Mouse (Mus musculus): ENCODE results near the gene Lfng.

- TF ChIP-seq POLR2A (IDR thresholded peaks at IDR 0.05; ENCODE audit: insufficient read depth, low read depth, low read length) (no peak), CTCF (IDR thresholded peaks at IDR 0.05; ENCODE audit: insufficient read depth, low read depth, low read length) (no peak)
These were observed 25.6 kb upstream of the Lfng start for GRCm38 (mm10) chr5:140581569-140581968.
